In genomic region chr11:98804605-98805004, GRCm38 (mm10) we compare ENCODE assay signal across 9 mouse cellular contexts. TPM values are rescaled to one million over a fixed set of nuclear protein-coding genes. Genes with fewer than 3 reads are reported as not detected.
DNase-seq lines count a peak whose midpoint lies in the region; ATAC-seq and TF ChIP-seq lines count a peak whose summit lies in the region.
"Had no signal": no experiment of that assay in that cellular context is flagged by ENCODE, and none has a peak within 500 bp of the region (broad histone marks: within the 10 kb centered on the region; RNA-seq: fewer than 3 reads in every experiment).

Casc3 (plus strand) TSS chr11:98804905.

- H3K36me3 ChIP-seq in forebrain, embryonic 11.5 days (ENCODE audit: control insufficient read depth, insufficient read depth, low read length), result peaks cover 13% of the 10 kb centered on the region
- peaks cover 86% of the 10 kb centered on the region for H3K36me3 ChIP-seq in limb, embryonic 14.5 days (ENCODE audit: control insufficient read depth, insufficient read depth, low read length)
- peaks cover 81% of the 10 kb centered on the region for H3K36me3 ChIP-seq in stomach, embryonic 14.5 days (ENCODE audit: control insufficient read depth, insufficient read depth, low read length)

- no peak for DNase-seq in urinary bladder, adult 2 months (ENCODE audit: low spot score)
- DNase-seq in urinary bladder, postnatal 10 days (ENCODE audit: low spot score), result no peak
- no peak for DNase-seq in forebrain, embryonic 11.5 days (ENCODE audit: low spot score)
- no peak for DNase-seq in heart, postnatal 4 days
- no peak for DNase-seq in limb, embryonic 14.5 days (ENCODE audit: low spot score)
- DNase-seq in right cerebral cortex, postnatal 10 days (ENCODE audit: low spot score in 2 of 2), result no peak
- DNase-seq in kidney, postnatal 36 days, result no peak

- H3K4me3 ChIP-seq in forebrain, embryonic 11.5 days (ENCODE audit: low read depth, low read length), result no peak within 1 kb of the TSS
- no peak within 1 kb of the TSS for H3K4me3 ChIP-seq in limb, embryonic 14.5 days (replicated peaks; ENCODE audit: low read length)
- H3K4me3 ChIP-seq in stomach, embryonic 14.5 days (ENCODE audit: low read depth, low read length), result no peak within 1 kb of the TSS
- H3K4me3 ChIP-seq: erythroblast, embryonic 14.5 days had no signal

- H3K27me3 ChIP-seq in forebrain, embryonic 11.5 days (ENCODE audit: control insufficient read depth, insufficient read depth, low read length), result no peaks in the 10 kb centered on the region
- H3K27me3 ChIP-seq in limb, embryonic 14.5 days (ENCODE audit: control insufficient read depth, insufficient read depth, low read length), result no peaks in the 10 kb centered on the region
- no peaks in the 10 kb centered on the region for H3K27me3 ChIP-seq in stomach, embryonic 14.5 days (ENCODE audit: control insufficient read depth, insufficient read depth, low read length)

- TF ChIP-seq POLR2A in limb, embryonic 14.5 days (IDR thresholded peaks at IDR 0.05; ENCODE audit: borderline replicate concordance, extremely low read depth, insufficient read depth, insufficient read length), result no peak

- H3K27ac ChIP-seq in forebrain, embryonic 11.5 days (ENCODE audit: low read depth, low read length), result no peak within 1 kb of the TSS
- H3K27ac ChIP-seq in limb, embryonic 14.5 days (replicated peaks; ENCODE audit: low read depth, low read length), result no peak within 1 kb of the TSS
- no peak within 1 kb of the TSS for H3K27ac ChIP-seq in stomach, embryonic 14.5 days (ENCODE audit: low read length)

- no peak within 1 kb of the TSS for H3K9ac ChIP-seq in forebrain, embryonic 11.5 days (ENCODE audit: low read length)
- no peak within 1 kb of the TSS for H3K9ac ChIP-seq in limb, embryonic 14.5 days (ENCODE audit: low read depth, low read length, severe bottlenecking)
- no peak within 1 kb of the TSS for H3K9ac ChIP-seq in stomach, embryonic 14.5 days (replicated peaks; ENCODE audit: low read depth, low read length)

- no peaks in the 10 kb centered on the region; the same call in 1 of the 2 replicates for H3K4me1 ChIP-seq in forebrain, embryonic 11.5 days (replicated peaks; ENCODE audit: control insufficient read depth, insufficient read depth, low read length)
- H3K4me1 ChIP-seq in limb, embryonic 14.5 days (ENCODE audit: control insufficient read depth, insufficient read depth, low read length), result peaks cover 5% of the 10 kb centered on the region; the same call in 1 of the 2 replicates
- no peaks in the 10 kb centered on the region for H3K4me1 ChIP-seq in stomach, embryonic 14.5 days (ENCODE audit: control insufficient read depth, insufficient read depth, low read length)

- WGBS in forebrain, embryonic 11.5 days, result 93% methylated on average over 5 of the region's 5 CpGs
- 88% methylated on average over 5 of the region's 5 CpGs for WGBS in limb, embryonic 14.5 days
- WGBS in stomach, embryonic 14.5 days, result 92% methylated on average over 5 of the region's 5 CpGs

- H3K9me3 ChIP-seq in forebrain, embryonic 11.5 days (ENCODE audit: control insufficient read depth, low read length), result no peaks in the 10 kb centered on the region
- no peaks in the 10 kb centered on the region for H3K9me3 ChIP-seq in limb, embryonic 14.5 days (ENCODE audit: control insufficient read depth, low read length)
- H3K9me3 ChIP-seq in stomach, embryonic 14.5 days (ENCODE audit: control insufficient read depth, low read depth, low read length), result no peaks in the 10 kb centered on the region

- H3K4me2 ChIP-seq in forebrain, embryonic 11.5 days (ENCODE audit: low read depth, low read length, severe bottlenecking), result no peak within 1 kb of the TSS
- H3K4me2 ChIP-seq in limb, embryonic 14.5 days (replicated peaks; ENCODE audit: low read depth, low read length, severe bottlenecking), result no peak within 1 kb of the TSS
- no peak within 1 kb of the TSS for H3K4me2 ChIP-seq in stomach, embryonic 14.5 days (replicated peaks; ENCODE audit: low read depth, low read length)

- ATAC-seq in forebrain, embryonic 11.5 days (replicated peaks; ENCODE audit: low FRiP score), result no peak
- ATAC-seq in limb, embryonic 14.5 days (ENCODE audit: low FRiP score, low read depth), result no peak
- no peak for ATAC-seq in stomach, embryonic 14.5 days (ENCODE audit: insufficient number of reproducible peaks, insufficient read depth, low FRiP score, low read depth)

RNA-seq across cellular contexts. Expression of gene Casc3, which starts in this region (rescaled TPM):
- 24.7 and 29.5 TPM in 2 replicates for polyA plus RNA-seq in urinary bladder, adult 2 months (2012; rRNA removed)
- 59.9 and 63.2 TPM in 2 replicates for polyA plus RNA-seq in forebrain, embryonic 11.5 days (2014; fragmentation: Nextera tagmentation; extraction: Ambion mirVana)
- total RNA-seq in heart, postnatal 4 days (2021), result 10 to 100 TPM; 26.9 to 28.4 TPM
- 52.4 and 56.8 TPM in 2 replicates for polyA plus RNA-seq in limb, embryonic 14.5 days (2012; rRNA removed)
- 34.1 and 40.4 TPM in 2 replicates for polyA plus RNA-seq in limb, embryonic 14.5 days (2014; fragmentation: Nextera tagmentation; extraction: Ambion mirVana)
- polyA plus RNA-seq in stomach, embryonic 14.5 days (2014; fragmentation: Nextera tagmentation; extraction: Ambion mirVana), result 33.7 and 35.1 TPM in 2 replicates
